Mouse (Mus musculus): ENCODE data around the gene Col23a1. TPM values are rescaled to one million over a fixed set of nuclear protein-coding genes. Genes with fewer than 3 reads are reported as not detected.

Col23a1 gene
- 0.78 TPM for polyA plus RNA-seq (2015; fragmentation: Illumina TruSeq; extraction: RNeasy Lipid Tissue Mini Kit (QIAGEN cat#74804); ENCODE audit: insufficient read depth, low read depth, low replicate concordance)

DNA sequence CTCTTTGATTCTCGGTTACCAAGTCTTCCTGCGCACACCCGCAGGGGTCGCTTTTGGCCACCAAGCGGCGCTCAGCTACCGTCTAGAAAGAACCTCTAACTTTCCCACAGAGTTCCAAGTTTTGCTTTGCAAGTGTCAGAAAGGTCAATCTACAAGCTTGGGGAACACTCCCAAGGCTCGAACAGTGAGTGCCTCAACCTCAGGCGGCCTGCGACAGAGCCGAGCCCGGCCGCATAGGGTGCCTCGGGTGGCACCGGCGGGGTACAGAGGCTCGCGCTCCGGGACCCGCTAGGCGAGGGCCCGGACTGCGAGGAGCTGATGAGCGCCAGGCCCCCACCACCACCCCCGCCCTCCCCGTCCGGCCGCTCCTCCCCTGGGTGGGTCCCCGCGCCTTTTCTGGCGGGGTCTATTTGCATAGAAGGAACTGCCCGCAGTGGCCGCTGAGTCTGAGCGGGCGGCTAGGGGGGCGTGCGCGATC, at the start of gene Col23a1:
Gene Col23a1 (plus strand): TSS at position 357 of the 478 bp plus-strand sequence.

DNA sequence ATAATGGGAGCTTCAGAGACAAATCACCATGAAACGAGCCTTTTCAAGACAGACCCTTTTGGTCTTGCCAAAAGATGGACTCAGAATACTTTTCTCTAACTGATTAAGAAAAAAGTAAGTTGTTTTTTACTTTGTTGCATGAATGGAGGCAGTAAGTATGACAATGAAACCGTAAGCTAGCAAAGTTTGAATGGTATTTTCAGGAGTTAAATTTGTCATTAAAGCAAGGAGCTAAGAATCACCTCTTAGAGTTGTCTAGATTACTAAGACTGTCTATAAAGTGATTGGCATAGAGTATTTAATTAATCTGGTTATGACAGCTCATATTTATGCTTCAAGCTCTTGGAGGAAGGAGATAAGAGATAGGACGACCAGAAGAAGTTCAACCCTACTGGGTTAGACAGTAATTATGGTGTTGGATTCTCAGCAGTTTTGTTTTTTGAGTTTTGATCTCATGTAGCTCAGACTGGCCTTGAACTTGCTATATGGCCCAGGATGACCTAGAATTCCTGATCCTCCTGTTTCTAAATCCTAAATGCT, 28.0 kb upstream of the Col23a1 start, which contains the start of gene Clk4:
Gene Clk4 (plus strand): TSS at position 51 of the 540 bp plus-strand sequence.

DNA sequence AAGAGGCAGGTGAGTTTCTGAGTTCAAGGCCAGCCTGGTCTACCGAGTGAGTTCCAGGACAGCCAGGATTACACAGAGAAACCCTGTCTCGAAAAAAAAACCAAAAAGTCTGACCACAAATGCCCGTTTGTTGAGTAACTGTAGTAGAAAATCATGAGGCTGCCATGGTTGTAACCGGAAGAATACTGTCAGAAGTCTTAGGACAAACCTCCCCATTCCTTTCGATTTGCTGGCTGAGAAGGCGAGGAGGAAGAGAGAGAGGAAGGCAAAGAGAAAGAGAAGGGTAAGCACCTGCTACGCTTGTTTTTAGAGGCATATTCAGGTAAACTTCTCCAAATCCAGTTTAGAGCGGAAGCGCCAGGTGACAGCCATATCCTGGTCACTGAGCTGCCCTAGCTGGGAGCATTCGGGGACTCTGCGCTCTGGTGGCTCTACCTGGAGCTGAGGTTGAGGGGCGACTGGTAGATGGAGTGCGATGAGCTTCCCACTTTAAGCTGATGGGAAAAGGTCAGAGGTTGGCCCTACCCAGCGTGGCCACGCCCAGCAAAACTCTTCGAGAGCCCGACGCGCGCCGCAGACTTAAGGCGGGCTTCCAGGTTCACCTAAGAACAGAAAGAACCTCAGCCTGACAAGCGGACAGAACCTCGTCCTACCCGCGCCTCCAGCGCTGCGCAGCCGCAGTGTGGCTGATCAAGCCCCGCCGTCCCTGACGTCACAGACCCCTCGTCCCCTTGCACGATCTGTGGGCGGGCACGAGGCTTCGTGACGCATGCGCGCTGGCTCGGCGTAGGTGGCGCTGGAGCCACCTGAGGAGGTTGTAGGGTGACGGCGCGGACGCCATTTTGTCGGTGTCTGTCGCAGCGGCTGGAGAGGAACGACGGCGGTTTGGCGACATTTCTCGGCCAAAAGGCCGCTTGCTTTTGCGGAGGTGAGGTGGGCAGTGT, 27.1 kb upstream of the Col23a1 start, which contains the start of gene BC049762:
Gene BC049762 (minus strand): TSS at position 705 of the 944 bp plus-strand sequence.

DNA sequence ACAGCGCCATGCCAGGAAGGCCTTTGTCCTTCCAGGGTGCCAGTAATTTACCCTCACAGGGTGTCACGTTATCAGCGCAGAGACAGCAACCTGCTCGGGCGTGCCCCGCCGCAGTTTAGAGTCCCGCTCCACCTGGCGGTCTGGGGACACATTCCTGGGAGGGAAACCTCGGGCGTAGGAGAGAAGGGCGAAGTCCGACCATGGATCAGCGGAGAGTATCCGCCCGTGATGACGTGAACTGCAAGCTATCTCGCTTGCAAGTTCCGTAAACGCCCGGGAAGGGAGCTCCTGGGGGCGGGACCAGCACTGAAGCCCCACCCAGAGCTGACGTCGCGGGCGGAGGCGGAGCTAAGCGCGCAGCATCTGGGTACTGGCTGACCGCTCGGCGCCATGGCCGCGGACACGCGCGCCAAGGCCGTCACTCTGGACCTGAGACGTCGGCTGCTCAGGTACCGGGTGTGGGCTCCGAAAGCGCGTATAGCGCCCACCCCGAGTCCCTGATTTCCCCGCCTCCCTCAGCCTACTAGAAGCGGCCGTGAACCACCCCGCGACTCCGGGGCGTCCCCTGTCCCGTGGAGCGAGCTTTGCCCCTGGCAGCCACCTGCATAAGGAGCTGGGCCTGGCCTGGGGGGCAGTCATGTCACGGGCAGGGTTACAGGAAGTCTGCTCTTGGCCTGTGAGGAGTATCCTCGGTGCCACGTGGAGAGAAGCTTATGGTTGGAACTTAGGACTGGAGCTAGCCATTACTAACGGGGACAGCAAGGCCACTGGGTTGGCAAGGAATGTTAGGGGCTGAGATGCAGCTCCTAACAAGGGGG, 294.9 kb downstream of the Col23a1 start, which contains the start of gene Phykpl:
Gene Phykpl (plus strand): TSS at position 327 of the 818 bp plus-strand sequence.

DNA sequence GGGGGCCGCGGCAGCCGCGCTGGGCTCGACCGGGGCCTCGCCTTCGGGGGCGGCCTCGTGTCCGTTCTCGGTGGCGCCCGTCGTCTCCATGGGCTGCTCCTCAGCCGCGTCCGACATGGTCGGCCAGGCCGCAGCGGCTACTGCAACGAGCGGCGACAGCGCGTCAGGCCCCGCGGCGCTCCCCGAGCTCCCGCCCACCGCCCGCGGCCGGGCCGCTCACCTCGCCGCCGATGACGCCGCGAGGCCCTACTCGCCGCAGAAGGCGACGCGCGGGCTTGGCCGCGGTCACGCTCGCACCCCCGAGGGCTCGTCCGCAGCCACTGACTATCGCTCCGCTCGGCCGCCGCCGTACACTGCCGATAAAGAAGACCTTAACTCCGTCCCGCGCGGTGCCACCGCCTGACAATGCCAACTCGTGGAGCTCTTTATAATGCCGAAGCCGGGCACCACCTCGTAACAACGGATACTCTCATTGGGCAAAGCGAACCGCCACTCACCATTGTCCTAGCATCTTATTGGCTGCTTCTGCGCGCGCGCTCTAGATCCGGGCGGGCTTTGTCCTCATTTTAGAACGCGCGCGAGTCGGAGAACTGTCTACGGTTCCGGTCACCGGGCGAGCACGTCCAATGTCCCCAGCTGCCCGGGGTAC, 316.9 kb downstream of the Col23a1 start, which contains the start of gene Hnrnpab:
Gene Hnrnpab (minus strand): TSS at position 401 of the 649 bp plus-strand sequence.

DNA sequence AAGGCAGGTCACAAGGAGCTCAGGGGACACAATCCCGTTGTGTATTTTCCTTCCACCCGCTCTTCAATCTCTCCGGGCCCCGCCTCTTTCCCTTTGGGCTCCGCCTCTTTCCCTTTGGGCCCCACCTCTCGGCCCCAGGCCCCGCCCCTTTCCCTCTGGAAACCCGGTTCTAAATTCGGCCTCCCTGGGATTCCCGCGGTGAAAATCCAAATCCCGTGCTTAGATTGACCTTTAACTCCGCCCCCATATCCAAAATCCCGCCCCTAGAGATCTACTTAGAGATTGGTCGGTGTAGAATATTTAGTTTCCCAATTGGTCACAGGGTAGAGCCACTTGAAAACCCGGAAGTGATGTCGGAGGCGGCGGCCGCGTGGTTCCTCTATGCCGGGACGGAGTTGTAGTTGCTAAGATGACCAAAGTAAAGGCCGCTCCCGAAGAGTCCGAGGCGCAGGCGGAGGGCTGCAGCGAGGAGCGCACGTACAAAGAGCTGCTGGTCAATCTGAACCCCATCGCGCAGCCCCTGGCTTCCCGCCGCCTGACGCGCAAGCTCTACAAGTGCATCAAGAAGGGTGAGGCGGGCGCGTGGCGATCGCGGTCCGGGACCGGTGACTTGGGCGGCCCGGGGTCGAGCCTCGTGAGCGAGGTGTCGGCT, 329.8 kb downstream of the Col23a1 start, which contains the start of gene Nhp2:
Gene Nhp2 (plus strand): TSS at position 327 of the 652 bp plus-strand sequence.

Other genes starting within 250 kb of the Col23a1 start
- gene Olfr1375, start 241.8 kb upstream of the Col23a1 start, polyA plus RNA-seq (2015; fragmentation: Illumina TruSeq; extraction: RNeasy Lipid Tissue Mini Kit (QIAGEN cat#74804); ENCODE audit: insufficient read depth, low read depth, low replicate concordance): not detected
- gene Zfp354a, start 230.7 kb upstream of the Col23a1 start, polyA plus RNA-seq (2015; fragmentation: Illumina TruSeq; extraction: RNeasy Lipid Tissue Mini Kit (QIAGEN cat#74804); ENCODE audit: insufficient read depth, low read depth, low replicate concordance): 3.0 TPM
- not detected for gene Gm12569, start 69.4 kb upstream of the Col23a1 start, polyA plus RNA-seq (2015; fragmentation: Illumina TruSeq; extraction: RNeasy Lipid Tissue Mini Kit (QIAGEN cat#74804); ENCODE audit: insufficient read depth, low read depth, low replicate concordance)
- gene Clk4, start 28.2 kb upstream of the Col23a1 start, polyA plus RNA-seq (2015; fragmentation: Illumina TruSeq; extraction: RNeasy Lipid Tissue Mini Kit (QIAGEN cat#74804); ENCODE audit: insufficient read depth, low read depth, low replicate concordance): 75.4 TPM
- gene BC049762, start 26.9 kb upstream of the Col23a1 start, polyA plus RNA-seq (2015; fragmentation: Illumina TruSeq; extraction: RNeasy Lipid Tissue Mini Kit (QIAGEN cat#74804); ENCODE audit: insufficient read depth, low read depth, low replicate concordance): not detected